Mouse (Mus musculus) embryonic facial prominence, embryonic 15.5 days (tissue): Measurements from ENCODE around the gene Rmnd5b. TPM values are rescaled to one million over a fixed set of nuclear protein-coding genes. Genes with fewer than 3 reads are reported as not detected.

Experiments
- ATAC-seq: fragments of 200-750 bp; cut with Nextera tagmentation; 2 replicates; pipeline ENCODE4 v1.8.0; 2017; ENCODE audit warnings: low read depth, moderate TSS enrichment; ENCODE audit not compliant: insufficient number of reproducible peaks, low FRiP score, low TSS enrichment
- H3K27ac ChIP-seq: fragments of 300-500 bp; sonication (generic); replicated peaks from 2 replicates; pipeline ENCODE4 v1.5.1; 2015; ENCODE audit warnings: mild to moderate bottlenecking, inconsistent platforms
- H3K27me3 ChIP-seq: fragments of 300-500 bp; sonication (generic); 2 replicates; pipeline ENCODE4 v1.6.1; 2015; ENCODE audit warnings: inconsistent platforms
- H3K36me3 ChIP-seq: fragments of 300-500 bp; sonication (generic); 2 replicates; pipeline ENCODE4 v1.6.1; 2015; ENCODE audit warnings: mild to moderate bottlenecking, inconsistent platforms
- H3K4me1 ChIP-seq: fragments of 300-500 bp; sonication (generic); 2 replicates; pipeline ENCODE4 v1.6.1; 2015; ENCODE audit warnings: inconsistent platforms
- H3K4me2 ChIP-seq: fragments of 300-500 bp; sonication (generic); replicated peaks from 2 replicates; pipeline ENCODE4 v1.6.1; 2015; ENCODE audit warnings: mild to moderate bottlenecking, inconsistent platforms
- H3K4me3 ChIP-seq: fragments of 300-500 bp; sonication (generic); replicated peaks from 2 replicates; pipeline ENCODE4 v1.5.1; 2015; ENCODE audit warnings: mild to moderate bottlenecking, inconsistent platforms
- H3K9ac ChIP-seq: fragments of 300-500 bp; sonication (generic); 2 replicates; pipeline ENCODE4 v1.6.1; 2015; ENCODE audit warnings: inconsistent platforms
- H3K9me3 ChIP-seq: fragments of 300-500 bp; sonication (generic); replicated peaks from 2 replicates; pipeline ENCODE4 v1.6.1; 2016; ENCODE audit warnings: inconsistent platforms
- WGBS: fragments of 180-500 bp; shearing (Covaris S2); methylation state at CpG from one replicate; pipeline ENCODE4 v1.1.7; 2015; 5-methylcytosine and 5-hydroxymethylcytosine counted together
- polyA plus RNA-seq: library from polyadenylated mRNA; unstranded; fragments of >200 nt; fragmentation: Nextera tagmentation; extraction: Ambion mirVana; gene quantifications from 2 replicates; pipeline ENCODE4 v1.2.1, GENCODE M21; 2015

Gene Rmnd5b
- polyA plus RNA-seq, 1 experiment from 2014 or later = 53.1 TPM

- no peaks in the 10 kb centered on the region for H3K9me3 ChIP-seq
- peaks cover 31% of the 10 kb centered on the region for H3K36me3 ChIP-seq
- peak overlapping the region; percentile 82 for H3K27ac ChIP-seq
- H3K27me3 ChIP-seq = no peaks in the 10 kb centered on the region
- peaks cover 38% of the 10 kb centered on the region for H3K4me1 ChIP-seq
- peak overlapping the region; percentile 95 for H3K4me3 ChIP-seq
- 8% methylated on average over 15 of the region's 15 CpGs for WGBS
- peak overlapping the region; percentile 69 for H3K9ac ChIP-seq
- H3K4me2 ChIP-seq = peak overlapping the region; percentile 67
- ATAC-seq = peak; percentile 32
Observed at GRCm38 (mm10) chr11:51607096-51607738, 28.5 kb downstream of the Rmnd5b start.

GRCm38 (mm10) chr11:51606447-51607095, 29.1 kb downstream of the Rmnd5b start, which contains the start of gene Hnrnpab:
Hnrnpab (minus strand) TSS chr11:51606847.
- ATAC-seq = peak; percentile 92
- Histone ChIP-seq H3K9ac (peak within 1 kb of the TSS; percentile 100), H3K4me3 (peak within 1 kb of the TSS; percentile 95), H3K4me1 (peaks cover 45% of the 10 kb centered on the region), H3K9me3 (no peaks in the 10 kb centered on the region), H3K27ac (peak within 1 kb of the TSS; percentile 95), H3K4me2 (peak within 1 kb of the TSS; percentile 68), H3K27me3 (no peaks in the 10 kb centered on the region), H3K36me3 (peaks cover 37% of the 10 kb centered on the region)
- under 1% methylated on average over 74 of the region's 91 CpGs for WGBS

GRCm38 (mm10) chr11:51605602-51606446, 29.9 kb downstream of the Rmnd5b start:
- peak; percentile 77 for ATAC-seq
- no peaks in the 10 kb centered on the region for H3K9me3 ChIP-seq
- under 1% methylated on average over 62 of the region's 81 CpGs for WGBS
- H3K4me3 ChIP-seq = peak overlapping the region; percentile 95
- no peaks in the 10 kb centered on the region for H3K27me3 ChIP-seq
- H3K4me2 ChIP-seq = peak overlapping the region; percentile 68
- H3K36me3 ChIP-seq = peaks cover 45% of the 10 kb centered on the region
- peak overlapping the region; percentile 100 for H3K9ac ChIP-seq
- peaks cover 46% of the 10 kb centered on the region for H3K4me1 ChIP-seq
- H3K27ac ChIP-seq = peak overlapping the region; percentile 95

GRCm38 (mm10) chr11:51602253-51602652, 33.4 kb downstream of the Rmnd5b start:
- Histone ChIP-seq H3K4me1 (peaks cover 45% of the 10 kb centered on the region), H3K4me2 (no peak overlapping the region), H3K9ac (no peak overlapping the region), H3K36me3 (peaks cover 81% of the 10 kb centered on the region), H3K9me3 (no peaks in the 10 kb centered on the region), H3K4me3 (no peak overlapping the region), H3K27ac (no peak overlapping the region), H3K27me3 (no peaks in the 10 kb centered on the region)
- WGBS = 87% methylated on average over 3 of the region's 3 CpGs
- ATAC-seq = no peak

GRCm38 (mm10) chr11:51597553-51597952, 38.1 kb downstream of the Rmnd5b start:
- H3K27ac ChIP-seq = no peak overlapping the region
- ATAC-seq = no peak
- peaks cover 95% of the 10 kb centered on the region for H3K36me3 ChIP-seq
- peaks cover 14% of the 10 kb centered on the region for H3K4me1 ChIP-seq
- 77% methylated on average over 2 of the region's 2 CpGs for WGBS
- H3K9ac ChIP-seq = no peak overlapping the region
- no peak overlapping the region for H3K4me3 ChIP-seq
- no peaks in the 10 kb centered on the region for H3K9me3 ChIP-seq
- no peaks in the 10 kb centered on the region for H3K27me3 ChIP-seq
- H3K4me2 ChIP-seq = no peak overlapping the region

GRCm38 (mm10) chr11:51595459-51596083, 40.1 kb downstream of the Rmnd5b start:
- H3K4me1 ChIP-seq = 0 out of 2 replicates have a peak, but pooled peaks cover 3% of the 10 kb centered on the region
- WGBS = 63% methylated on average over 1 of the region's 1 CpGs
- ATAC-seq = no peak
- no peak overlapping the region for H3K4me3 ChIP-seq
- no peak overlapping the region for H3K9ac ChIP-seq
- no peaks in the 10 kb centered on the region for H3K9me3 ChIP-seq
- no peaks in the 10 kb centered on the region for H3K27me3 ChIP-seq
- H3K36me3 ChIP-seq = peaks cover 94% of the 10 kb centered on the region
- no peak overlapping the region for H3K4me2 ChIP-seq
- no peak overlapping the region for H3K27ac ChIP-seq

- Histone ChIP-seq H3K4me2 (no peak overlapping the region), H3K9me3 (no peaks in the 10 kb centered on the region), H3K27me3 (no peaks in the 10 kb centered on the region), H3K4me1 (0 out of 2 replicates have a peak, but pooled peaks cover 3% of the 10 kb centered on the region), H3K36me3 (peaks cover 93% of the 10 kb centered on the region), H3K9ac (no peak overlapping the region), H3K27ac (no peak overlapping the region), H3K4me3 (no peak overlapping the region)
- WGBS = 66% methylated on average over 3 of the region's 3 CpGs
- ATAC-seq = no peak
Observed at GRCm38 (mm10) chr11:51594715-51595350, 40.9 kb downstream of the Rmnd5b start.

GRCm38 (mm10) chr11:51593849-51594248, 41.8 kb downstream of the Rmnd5b start:
- H3K4me2 ChIP-seq = no peak overlapping the region
- H3K4me1 ChIP-seq = 0 out of 2 replicates have a peak, but pooled peaks cover 3% of the 10 kb centered on the region
- WGBS = 86% methylated on average over 6 of the region's 6 CpGs
- H3K27me3 ChIP-seq = no peaks in the 10 kb centered on the region
- peaks cover 93% of the 10 kb centered on the region for H3K36me3 ChIP-seq
- H3K27ac ChIP-seq = no peak overlapping the region
- no peak overlapping the region for H3K9ac ChIP-seq
- ATAC-seq = no peak
- no peak overlapping the region for H3K4me3 ChIP-seq
- no peaks in the 10 kb centered on the region for H3K9me3 ChIP-seq

- Histone ChIP-seq H3K36me3 (peaks cover 93% of the 10 kb centered on the region), H3K4me2 (no peak overlapping the region), H3K27me3 (no peaks in the 10 kb centered on the region), H3K4me1 (0 out of 2 replicates have a peak, but pooled peaks cover 3% of the 10 kb centered on the region), H3K9me3 (no peaks in the 10 kb centered on the region), H3K9ac (no peak overlapping the region), H3K4me3 (no peak overlapping the region), H3K27ac (no peak overlapping the region)
- ATAC-seq = no peak
- WGBS = 88% methylated on average over 4 of the region's 4 CpGs
Observed at GRCm38 (mm10) chr11:51593368-51593767, 42.3 kb downstream of the Rmnd5b start.

GRCm38 (mm10) chr11:51591915-51592314, 43.8 kb downstream of the Rmnd5b start:
- Histone ChIP-seq H3K4me3 (no peak overlapping the region), H3K4me1 (no peaks in the 10 kb centered on the region), H3K27ac (no peak overlapping the region), H3K4me2 (no peak overlapping the region), H3K36me3 (peaks cover 93% of the 10 kb centered on the region), H3K9me3 (no peaks in the 10 kb centered on the region), H3K27me3 (no peaks in the 10 kb centered on the region), H3K9ac (no peak overlapping the region)
- ATAC-seq = no peak
- WGBS = 86% methylated on average over 7 of the region's 7 CpGs
